Mouse (Mus musculus): ENCODE measurements around the gene Fam217a.

DNA sequence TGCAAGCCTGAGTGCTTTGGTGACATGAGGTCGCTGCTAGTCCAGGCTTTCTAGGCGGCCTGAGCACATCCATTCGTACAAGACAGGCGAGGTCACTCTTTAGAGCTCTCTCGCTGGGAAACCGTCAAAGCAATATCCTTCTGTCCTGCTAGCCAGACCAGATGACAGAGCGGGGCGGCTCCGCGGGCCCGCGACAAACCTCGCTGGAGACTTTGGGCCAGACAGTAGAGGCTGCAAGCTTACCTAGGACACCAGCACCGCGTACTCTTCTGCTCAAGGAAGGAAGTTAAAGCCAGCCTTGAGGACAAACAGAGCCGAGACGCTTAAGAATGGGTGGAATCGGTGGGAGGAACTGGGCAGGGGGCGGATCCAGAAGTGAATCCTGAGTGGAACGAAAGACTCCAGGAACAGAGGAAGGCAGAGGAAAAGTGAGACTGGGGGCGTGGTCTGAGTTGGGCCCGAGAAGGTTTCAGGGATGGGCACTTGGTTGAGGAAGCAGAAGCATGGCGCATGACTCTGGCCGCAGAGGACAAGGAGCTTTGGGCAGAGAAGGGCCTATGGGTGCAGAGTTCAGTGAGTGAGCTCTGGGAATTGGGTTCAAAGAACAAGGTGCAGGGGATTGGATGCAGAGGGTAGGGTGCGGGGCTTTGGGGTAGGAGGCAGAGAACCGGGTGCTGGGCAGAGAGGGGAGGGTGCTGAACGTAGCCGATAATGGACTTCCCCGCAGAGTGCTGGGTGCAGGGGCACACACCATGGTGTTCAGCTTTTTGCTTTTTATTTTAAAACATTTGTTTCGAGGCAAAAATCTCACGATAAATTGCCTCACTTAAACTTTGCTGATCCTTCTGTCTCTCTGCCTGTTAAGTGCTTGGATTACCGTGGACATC is 39.6 kb upstream of the Fam217a start, which contains the start of gene Eci3:
- TF ChIP-seq GATA1 (IDR thresholded peaks at IDR 0.05; ENCODE audit: low read length) (no peak), TAL1 (IDR thresholded peaks at IDR 0.05; ENCODE audit: low read length) (no peak)
